20 mouse cellular contexts compared by ENCODE assay signal in the genomic region with DNA sequence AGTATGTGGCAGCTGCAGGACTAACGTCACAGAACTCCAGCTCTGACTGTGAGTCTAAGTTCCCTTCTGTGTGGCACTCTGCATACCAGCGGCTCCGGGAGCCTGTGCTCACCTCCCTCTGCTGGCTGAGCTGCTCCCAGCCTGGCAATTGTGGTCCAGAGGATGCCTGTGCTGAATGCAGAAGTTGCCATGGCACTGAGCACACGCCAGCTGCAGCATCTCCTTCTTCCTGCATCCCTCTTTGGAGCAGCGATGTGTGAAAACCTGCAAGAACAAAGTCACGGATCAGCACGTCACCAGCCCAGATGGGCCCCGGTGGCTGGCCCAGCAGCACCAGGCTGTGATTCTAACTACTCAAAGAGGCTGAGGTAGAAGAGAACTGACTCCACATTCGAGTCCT. TPM values are rescaled to one million over a fixed set of nuclear protein-coding genes. Genes with fewer than 3 reads are reported as not detected.
A peak's percentile ranks its signal among the peaks of the same experiment; 100 is the strongest.
DNase-seq lines count a peak whose midpoint lies in the region; ATAC-seq and TF ChIP-seq lines count a peak whose summit lies in the region.
"Had no signal": no experiment of that assay in that cellular context is flagged by ENCODE, and none has a peak within 500 bp of the region (broad histone marks: within the 10 kb centered on the region; RNA-seq: fewer than 3 reads in every experiment).

No protein-coding gene starts in this region.

- H3K36me3 ChIP-seq in forebrain, postnatal 0 days (ENCODE audit: insufficient read depth) = peaks cover 83% of the 10 kb centered on the region
- peaks cover 86% of the 10 kb centered on the region for H3K36me3 ChIP-seq in forebrain, embryonic 14.5 days (ENCODE audit: control insufficient read depth, insufficient read depth, low read length)
- H3K36me3 ChIP-seq in thymus, adult 2 months (ENCODE audit: control insufficient read depth, insufficient read depth, low read length) = peaks cover 60% of the 10 kb centered on the region

- TF ChIP-seq CTCF in forebrain, postnatal 0 days (IDR thresholded peaks at IDR 0.05; ENCODE audit: low read depth) = 0 out of 2 replicates have a peak, but pooled peaks have one; percentile 15
- TF ChIP-seq CTCF in brain, embryonic 14.5 days (IDR thresholded peaks at IDR 0.05; ENCODE audit: borderline replicate concordance, extremely low read depth, insufficient read depth, insufficient read length) = no peak
- TF ChIP-seq CTCF in thymus, adult 2 months (IDR thresholded peaks at IDR 0.05; ENCODE audit: borderline replicate concordance, control insufficient read depth, extremely low read depth, insufficient read depth, low read length, poor library complexity) = no peak

- DNase-seq in forebrain, postnatal 0 days = no peak
- DNase-seq in forebrain, embryonic 14.5 days (ENCODE audit: low spot score) = no peak
- DNase-seq in left cerebral cortex, adult 18-20 months (ENCODE audit: low spot score in 2 of 2) = peak; percentile 50 to 53
- DNase-seq in left cerebral cortex, postnatal 4 days = no peak
- peak; percentile 30 for DNase-seq in brain, embryonic 14.5 days (ENCODE audit: low read depth)
- DNase-seq in right cerebral cortex, postnatal 10 days (ENCODE audit: low spot score in 2 of 2) = peak; percentile 46 to 47
- DNase-seq in thymus, adult 2 months = no peak
- no peak for DNase-seq in cerebellum, postnatal 36 days
- DNase-seq: adrenal gland, adult 2 months; cerebellum, adult 11-12 months; cerebellum, postnatal 25 days; gastrocnemius, postnatal 36 days; lung, embryonic 14.5 days; lung, postnatal 4 days; thymus, postnatal 36 days had no signal

- intact Hi-C loops in left cerebral cortex, postnatal 4 days (cut with DNase I) = no loop called here

- no peak overlapping the region for H3K4me3 ChIP-seq in forebrain, postnatal 0 days (ENCODE audit: low read depth, low read length)
- H3K4me3 ChIP-seq in forebrain, embryonic 14.5 days (ENCODE audit: low read depth, low read length) = no peak overlapping the region
- no peak overlapping the region for H3K4me3 ChIP-seq in thymus, adult 2 months (ENCODE audit: control insufficient read depth, insufficient read depth, low read length)
- H3K4me3 ChIP-seq: erythroblast, embryonic 14.5 days; kidney, embryonic 15.5 days had no signal

- no peak for TF ChIP-seq POLR2A in brain, embryonic 14.5 days (IDR thresholded peaks at IDR 0.05; ENCODE audit: borderline replicate concordance, extremely low read depth, insufficient read depth, insufficient read length, poor library complexity, severe bottlenecking)
- no peak for TF ChIP-seq POLR2A in thymus, adult 2 months (IDR thresholded peaks at IDR 0.05; ENCODE audit: control insufficient read depth, extremely low read depth, insufficient read depth, low read length, poor library complexity)

- H3K9me3 ChIP-seq in forebrain, postnatal 0 days (ENCODE audit: low read length) = no peaks in the 10 kb centered on the region
- no peaks in the 10 kb centered on the region for H3K9me3 ChIP-seq in forebrain, embryonic 14.5 days (replicated peaks; ENCODE audit: control insufficient read depth, low read length)
- H3K9me3 ChIP-seq: kidney, embryonic 15.5 days had no signal

- H3K4me2 ChIP-seq in forebrain, postnatal 0 days (ENCODE audit: low read depth) = no peak overlapping the region
- H3K4me2 ChIP-seq in forebrain, embryonic 14.5 days (ENCODE audit: low read length) = no peak overlapping the region
- H3K4me2 ChIP-seq: kidney, embryonic 15.5 days; lung, embryonic 14.5 days had no signal

- no peak for ATAC-seq in forebrain, postnatal 0 days
- no peak for ATAC-seq in forebrain, embryonic 14.5 days
- ATAC-seq: intestine, embryonic 16.5 days; midbrain, embryonic 16.5 days had no signal

- no peaks in the 10 kb centered on the region for H3K4me1 ChIP-seq in forebrain, postnatal 0 days (ENCODE audit: insufficient read depth)
- no peaks in the 10 kb centered on the region for H3K4me1 ChIP-seq in forebrain, embryonic 14.5 days (ENCODE audit: control insufficient read depth, insufficient read depth, low read length)
- H3K4me1 ChIP-seq in thymus, adult 2 months (replicated peaks; ENCODE audit: control insufficient read depth, insufficient read depth, low read length) = no peaks in the 10 kb centered on the region

- H3K27ac ChIP-seq in forebrain, postnatal 0 days (ENCODE audit: low read depth, low read length) = no peak overlapping the region
- H3K27ac ChIP-seq in forebrain, embryonic 14.5 days (ENCODE audit: low read depth, low read length) = no peak overlapping the region
- no peak overlapping the region for H3K27ac ChIP-seq in thymus, adult 2 months (ENCODE audit: control insufficient read depth, insufficient read depth, low read length)
- H3K27ac ChIP-seq: kidney, embryonic 15.5 days had no signal

- H3K27me3 ChIP-seq in forebrain, postnatal 0 days (ENCODE audit: insufficient read depth, low read length) = no peaks in the 10 kb centered on the region
- H3K27me3 ChIP-seq in forebrain, embryonic 14.5 days (replicated peaks; ENCODE audit: control insufficient read depth, insufficient read depth, low read length) = no peaks in the 10 kb centered on the region
- no peaks in the 10 kb centered on the region for H3K27me3 ChIP-seq in thymus, adult 2 months (ENCODE audit: control insufficient read depth, insufficient read depth, low read length)
- H3K27me3 ChIP-seq: kidney, embryonic 15.5 days had no signal

- 61% methylated on average over 9 of the region's 9 CpGs for WGBS in forebrain, postnatal 0 days
- WGBS in forebrain, embryonic 14.5 days = 71% methylated on average over 9 of the region's 9 CpGs
- WGBS in thymus, adult 2 months = 90% methylated on average over 9 of the region's 9 CpGs

- no peak overlapping the region for H3K9ac ChIP-seq in forebrain, postnatal 0 days
- no peak overlapping the region for H3K9ac ChIP-seq in forebrain, embryonic 14.5 days (ENCODE audit: low read length)
- H3K9ac ChIP-seq: kidney, embryonic 15.5 days; lung, embryonic 14.5 days had no signal

RNA-seq across cellular contexts. Expression of a gene that starts 9.6 kb away (rescaled TPM):
- 50.4 and 51.7 TPM in 2 replicates for total RNA-seq in forebrain, postnatal 0 days (2014; rRNA removed)
- polyA plus RNA-seq in forebrain, postnatal 0 days (2015; fragmentation: Nextera tagmentation; extraction: Ambion mirVana) = 23.9 and 29.8 TPM in 2 replicates
- polyA plus RNA-seq in forebrain, embryonic 14.5 days (2014; fragmentation: Nextera tagmentation; extraction: Ambion mirVana) = 10.1 and 10.7 TPM in 2 replicates
- 10 to 100 TPM; 54.6 to 57.6 TPM for total RNA-seq in left cerebral cortex, adult 18-20 months (2021)
- 10 to 100 TPM; 58.7 to 60.3 TPM for total RNA-seq in left cerebral cortex, postnatal 4 days (2021)
- polyA plus RNA-seq in brain, embryonic 14.5 days (2012; rRNA removed) = 21.2 and 28.0 TPM in 2 replicates
- polyA plus RNA-seq in thymus, adult 2 months (2012; rRNA removed) = 15.5 and 15.9 TPM in 2 replicates

RNA-seq across cellular contexts. Expression of a gene that starts 14.4 kb away (rescaled TPM):
- 10.5 and 11.9 TPM in 2 replicates for total RNA-seq in forebrain, postnatal 0 days (2014; rRNA removed)
- polyA plus RNA-seq in forebrain, postnatal 0 days (2015; fragmentation: Nextera tagmentation; extraction: Ambion mirVana) = 17.4 and 19.4 TPM in 2 replicates
- 14.9 and 15.2 TPM in 2 replicates for polyA plus RNA-seq in forebrain, embryonic 14.5 days (2014; fragmentation: Nextera tagmentation; extraction: Ambion mirVana)
- 10 to 100 TPM; 14.1 to 14.6 TPM for total RNA-seq in left cerebral cortex, adult 18-20 months (2021)
- 10 to 100 TPM; 18.0 to 19.2 TPM for total RNA-seq in left cerebral cortex, postnatal 4 days (2021)
- polyA plus RNA-seq in brain, embryonic 14.5 days (2012; rRNA removed) = 12.3 and 13.4 TPM in 2 replicates
- 7.5 and 8.2 TPM in 2 replicates for polyA plus RNA-seq in thymus, adult 2 months (2012; rRNA removed)

RNA-seq across cellular contexts. Expression of a gene that starts 51.8 kb away (rescaled TPM):
- 6.8 and 9.1 TPM in 2 replicates for total RNA-seq in forebrain, postnatal 0 days (2014; rRNA removed)
- polyA plus RNA-seq in forebrain, postnatal 0 days (2015; fragmentation: Nextera tagmentation; extraction: Ambion mirVana) = 6.8 and 8.1 TPM in 2 replicates
- polyA plus RNA-seq in forebrain, embryonic 14.5 days (2014; fragmentation: Nextera tagmentation; extraction: Ambion mirVana) = 10.0 and 10.2 TPM in 2 replicates
- 1 to 10 TPM; 2.8 to 3.0 TPM for total RNA-seq in left cerebral cortex, adult 18-20 months (2021)
- 1 to 10 TPM; 3.0 to 3.2 TPM for total RNA-seq in left cerebral cortex, postnatal 4 days (2021)
- polyA plus RNA-seq in brain, embryonic 14.5 days (2012; rRNA removed) = 6.5 and 6.8 TPM in 2 replicates
- polyA plus RNA-seq in thymus, adult 2 months (2012; rRNA removed) = 1.5 and 2.1 TPM in 2 replicates
- total RNA-seq: liver, adult 2 months had no signal
- polyA plus RNA-seq: erythroblast, embryonic 14.5 days had no signal

Comparison
In these comparisons a context has a peak if more than half of its experiments do, and no peak if none do; other contexts are left out.
1. DNase-seq: peak in left cerebral cortex, adult 18-20 months (2 of 2), brain, embryonic 14.5 days (single experiment) and right cerebral cortex, postnatal 10 days (2 of 2); none in forebrain, postnatal 0 days (single experiment), forebrain, embryonic 14.5 days (single experiment), left cerebral cortex, postnatal 4 days (single experiment), thymus, adult 2 months (single experiment) and cerebellum, postnatal 36 days (0 of 2).